Mouse (Mus musculus): ENCODE measurements around the gene Fndc11.

The Fndc11 gene

DNA sequence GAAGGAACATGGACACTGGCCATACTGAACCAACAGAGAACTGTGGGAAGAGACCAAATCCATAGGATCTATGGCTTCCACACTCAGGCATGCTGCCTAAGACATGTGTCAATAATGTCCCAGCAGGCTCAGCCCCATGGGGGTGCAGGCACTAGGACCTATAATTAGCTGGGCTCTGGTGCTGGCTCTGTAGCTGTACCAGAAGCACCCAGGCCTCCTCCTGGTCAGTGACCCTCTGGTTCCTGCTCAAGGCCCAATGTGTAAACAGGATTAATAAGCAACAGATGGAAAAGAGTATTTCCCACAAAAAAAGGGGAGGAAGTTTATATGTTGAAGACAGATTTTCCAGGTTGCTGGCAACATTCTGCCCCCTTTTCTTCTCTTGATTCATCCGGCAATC is 33.4 kb downstream of the Fndc11 start:
- DNase-seq (ENCODE audit: low spot score in 2 of 2), result no peak

DNA sequence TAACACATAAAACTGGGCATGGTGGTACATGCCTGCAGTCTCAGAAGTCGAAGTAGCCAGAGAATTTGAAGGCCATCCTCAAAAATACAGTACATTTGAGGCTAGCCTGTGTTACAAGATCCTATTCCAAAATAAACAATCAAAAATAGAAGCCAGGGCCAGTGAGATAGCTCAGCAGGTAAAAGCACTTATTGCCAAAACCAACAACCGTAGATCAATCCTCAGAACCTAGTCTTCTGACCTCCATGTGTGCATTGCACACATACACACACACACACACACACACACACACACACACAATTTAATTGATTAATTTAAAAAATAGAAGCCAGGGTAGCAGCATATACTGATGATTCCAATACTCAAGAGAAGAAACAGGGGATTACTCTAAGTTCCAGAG is 47.0 kb downstream of the Fndc11 start:
- no peak for DNase-seq (ENCODE audit: low spot score in 2 of 2)

GRCm38 (mm10) chr2:181272092-181272491 is 52.3 kb downstream of the Fndc11 start:
- no peak for DNase-seq (ENCODE audit: low spot score in 2 of 2)
